Mouse (Mus musculus) bone marrow, adult 2 months (tissue): ENCODE data around the gene Slc35b3.

ENCODE experiments used
- CTCF ChIP-seq: fragments of 200-500 bp; IDR thresholded peaks from 2 replicates; pipeline ENCODE4 v1.5.1; 2011; ENCODE audit warnings: low read length, control low read depth; ENCODE audit not compliant: control insufficient read depth, insufficient read depth
- POLR2A ChIP-seq: fragments of 200-500 bp; IDR thresholded peaks from 2 replicates; pipeline ENCODE4 v1.6.1; 2011; ENCODE audit warnings: low read depth, mild to moderate bottlenecking, control low read depth, low read length, borderline replicate concordance; ENCODE audit not compliant: control insufficient read depth

- TF ChIP-seq CTCF (no peak), POLR2A (no peak)
Observed at GRCm38 (mm10) chr13:38935856-38936446, 24.7 kb downstream of the Slc35b3 start.
